Mouse (Mus musculus) forebrain, embryonic 13.5 days (tissue): ENCODE measurements around the gene AL732309.1. TPM values are rescaled to one million over a fixed set of nuclear protein-coding genes. Genes with fewer than 3 reads are reported as not detected.

Experiments used
- ATAC-seq: fragments of 200-750 bp; cut with Nextera tagmentation; 2 replicates; pipeline ENCODE4 v1.8.0; 2017
- H3K27ac ChIP-seq: fragments of 300-500 bp; sonication (generic); 2 replicates; pipeline ENCODE4 v1.5.1; 2015; ENCODE audit warnings: inconsistent platforms, mild to moderate bottlenecking, moderate library complexity
- H3K27me3 ChIP-seq: fragments of 300-500 bp; sonication (generic); 2 replicates; pipeline ENCODE4 v1.6.1; 2015; ENCODE audit warnings: mild to moderate bottlenecking, inconsistent platforms
- H3K36me3 ChIP-seq: fragments of 300-500 bp; sonication (generic); 2 replicates; pipeline ENCODE4 v1.6.1; 2015; ENCODE audit warnings: mild to moderate bottlenecking, inconsistent platforms; ENCODE audit not compliant: poor library complexity, severe bottlenecking
- H3K4me1 ChIP-seq: fragments of 300-500 bp; sonication (generic); 2 replicates; pipeline ENCODE4 v1.6.1; 2015; ENCODE audit warnings: inconsistent platforms
- H3K4me2 ChIP-seq: fragments of 300-500 bp; sonication (generic); 2 replicates; pipeline ENCODE4 v1.6.1; 2015; ENCODE audit warnings: inconsistent platforms, mild to moderate bottlenecking, moderate library complexity
- H3K4me3 ChIP-seq: fragments of 300-500 bp; sonication (generic); 2 replicates; pipeline ENCODE4 v1.5.1; 2015; ENCODE audit warnings: mild to moderate bottlenecking, inconsistent platforms
- H3K9ac ChIP-seq: fragments of 300-500 bp; sonication (generic); 2 replicates; pipeline ENCODE4 v1.6.1; 2015; ENCODE audit warnings: mild to moderate bottlenecking, inconsistent platforms
- H3K9me3 ChIP-seq: fragments of 300-500 bp; sonication (generic); replicated peaks from 2 replicates; pipeline ENCODE4 v1.6.1; 2016; ENCODE audit warnings: inconsistent platforms
- WGBS: fragments of 180-500 bp; shearing (Covaris S2); methylation state at CpG from one replicate; pipeline ENCODE4 v1.1.7; 2015; 5-methylcytosine and 5-hydroxymethylcytosine counted together
- polyA plus RNA-seq: library from polyadenylated mRNA; unstranded; fragments of >200 nt; fragmentation: Nextera tagmentation; extraction: Ambion mirVana; gene quantifications from 2 replicates; pipeline ENCODE4 v1.2.1, GENCODE M21; 2015

The AL732309.1 gene
- polyA plus RNA-seq, result 4.4 and 7.1 TPM in 2 replicates

- H3K4me3 ChIP-seq, result no peak within 1 kb of the TSS
- 93% methylated on average over 10 of the region's 10 CpGs for WGBS
- ATAC-seq, result no peak
- no peak within 1 kb of the TSS for H3K4me2 ChIP-seq
- H3K27ac ChIP-seq, result no peak within 1 kb of the TSS
- H3K9me3 ChIP-seq, result no peaks in the 10 kb centered on the region
- H3K36me3 ChIP-seq, result peaks cover 66% of the 10 kb centered on the region
- no peak within 1 kb of the TSS for H3K9ac ChIP-seq
- H3K27me3 ChIP-seq, result peaks cover 3% of the 10 kb centered on the region; the same call in 1 of the 2 replicates
- H3K4me1 ChIP-seq, result peaks cover 14% of the 10 kb centered on the region
These were observed at the start of gene AL732309.1 for GRCm38 (mm10) chr2:25246183-25247072. Gene AL732309.1, minus strand, starts transcription at chr2:25246863.

GRCm38 (mm10) chr2:25293706-25294105 lies 47.0 kb upstream of the AL732309.1 start:
- Histone ChIP-seq H3K9me3 (no peaks in the 10 kb centered on the region), H3K4me3 (no peak overlapping the region), H3K36me3 (no peaks in the 10 kb centered on the region), H3K27me3 (peaks cover 98% of the 10 kb centered on the region), H3K9ac (no peak overlapping the region), H3K27ac (no peak overlapping the region), H3K4me2 (no peak overlapping the region), H3K4me1 (peaks cover 26% of the 10 kb centered on the region)
- ATAC-seq, result no peak
- 79% methylated on average over 9 of the region's 9 CpGs for WGBS

GRCm38 (mm10) chr2:25292856-25293255 lies 46.2 kb upstream of the AL732309.1 start:
- Histone ChIP-seq H3K27me3 (peaks cover 98% of the 10 kb centered on the region), H3K36me3 (no peaks in the 10 kb centered on the region), H3K4me2 (no peak overlapping the region; the same call in 1 of the 2 replicates), H3K27ac (no peak overlapping the region), H3K4me1 (peaks cover 26% of the 10 kb centered on the region), H3K9ac (no peak overlapping the region), H3K9me3 (no peaks in the 10 kb centered on the region), H3K4me3 (no peak overlapping the region)
- WGBS, result 0% methylated on average over 1 of the region's 1 CpGs
- ATAC-seq, result no peak

- 0 out of 2 replicates have a peak, but pooled peaks have one; percentile 31 for ATAC-seq
- 4% methylated on average over 36 of the region's 43 CpGs for WGBS
- Histone ChIP-seq H3K9me3 (no peaks in the 10 kb centered on the region), H3K4me2 (peak overlapping the region; percentile 50), H3K9ac (peak overlapping the region; percentile 43), H3K27me3 (peaks cover 96% of the 10 kb centered on the region), H3K4me1 (peaks cover 26% of the 10 kb centered on the region), H3K27ac (no peak overlapping the region), H3K4me3 (peak overlapping the region; percentile 27), H3K36me3 (no peaks in the 10 kb centered on the region)
These were observed 45.4 kb upstream of the AL732309.1 start for GRCm38 (mm10) chr2:25292054-25292544.

GRCm38 (mm10) chr2:25291184-25292053 lies 44.8 kb upstream of the AL732309.1 start:
- H3K4me1 ChIP-seq, result peaks cover 26% of the 10 kb centered on the region

GRCm38 (mm10) chr2:25290816-25291130 lies 44.1 kb upstream of the AL732309.1 start:
- Histone ChIP-seq H3K27me3 (peaks cover 83% of the 10 kb centered on the region), H3K9me3 (no peaks in the 10 kb centered on the region), H3K27ac (no peak overlapping the region), H3K9ac (peak overlapping the region; percentile 21; the same call in 1 of the 2 replicates), H3K36me3 (peaks cover 10% of the 10 kb centered on the region), H3K4me3 (peak overlapping the region; percentile 27), H3K4me2 (peak overlapping the region; percentile 51), H3K4me1 (peaks cover 26% of the 10 kb centered on the region)
- no peak for ATAC-seq
- WGBS, result under 1% methylated on average over 18 of the region's 18 CpGs

More at GRCm38 (mm10) chr2:25291184-25292053, 44.8 kb upstream of the AL732309.1 start:
- Histone ChIP-seq H3K9ac (peak overlapping the region; percentile 43; the same call in 1 of the 2 replicates), H3K27me3 (peaks cover 90% of the 10 kb centered on the region), H3K4me3 (peak overlapping the region; percentile 27), H3K9me3 (no peaks in the 10 kb centered on the region), H3K36me3 (peaks cover 3% of the 10 kb centered on the region), H3K27ac (no peak overlapping the region), H3K4me2 (peak overlapping the region; percentile 51)
- peak; percentile 22; the same call in 1 of the 2 replicates for ATAC-seq
- 3% methylated on average over 32 of the region's 32 CpGs for WGBS

- H3K27ac ChIP-seq, result no peak overlapping the region
- no peaks in the 10 kb centered on the region for H3K9me3 ChIP-seq
- peaks cover 26% of the 10 kb centered on the region for H3K4me1 ChIP-seq
- H3K4me3 ChIP-seq, result peak overlapping the region; percentile 27
- 2% methylated on average over 54 of the region's 54 CpGs for WGBS
- no peak for ATAC-seq
- peak overlapping the region; percentile 51 for H3K4me2 ChIP-seq
- H3K9ac ChIP-seq, result peak overlapping the region; percentile 21
- H3K36me3 ChIP-seq, result peaks cover 15% of the 10 kb centered on the region
- peaks cover 78% of the 10 kb centered on the region for H3K27me3 ChIP-seq
These were observed 43.6 kb upstream of the AL732309.1 start for GRCm38 (mm10) chr2:25290101-25290815.

- ATAC-seq, result no peak
- H3K4me3 ChIP-seq, result peak within 1 kb of the TSS; percentile 27
- whole genome bisulfite sequencing, result 9% methylated on average over 11 of the region's 11 CpGs
These were observed 43.0 kb upstream of the AL732309.1 start, which contains the start of gene Lrrc26 for GRCm38 (mm10) chr2:25289651-25290050. Gene Lrrc26, plus strand, starts transcription at chr2:25289915.

GRCm38 (mm10) chr2:25288734-25289345 lies 42.2 kb upstream of the AL732309.1 start:
- Histone ChIP-seq H3K27ac (no peak overlapping the region), H3K27me3 (peaks cover 65% of the 10 kb centered on the region), H3K9me3 (no peaks in the 10 kb centered on the region), H3K4me2 (no peak overlapping the region), H3K9ac (no peak overlapping the region), H3K4me1 (peaks cover 26% of the 10 kb centered on the region), H3K36me3 (peaks cover 29% of the 10 kb centered on the region), H3K4me3 (no peak overlapping the region)
- ATAC-seq, result no peak
- 75% methylated on average over 7 of the region's 7 CpGs for WGBS

More at GRCm38 (mm10) chr2:25289651-25290050, 43.0 kb upstream of the AL732309.1 start, which contains the start of gene Lrrc26:
- Histone ChIP-seq H3K9ac (peak within 1 kb of the TSS; percentile 21), H3K4me1 (peaks cover 26% of the 10 kb centered on the region), H3K27ac (no peak within 1 kb of the TSS), H3K4me2 (peak within 1 kb of the TSS; percentile 51), H3K9me3 (no peaks in the 10 kb centered on the region), H3K27me3 (peaks cover 73% of the 10 kb centered on the region), H3K36me3 (peaks cover 21% of the 10 kb centered on the region)

GRCm38 (mm10) chr2:25287927-25288649 lies 41.4 kb upstream of the AL732309.1 start, which contains the start of gene Tmem210:
Gene Tmem210, plus strand, starts transcription at chr2:25288145.
- Histone ChIP-seq H3K4me3 (no peak within 1 kb of the TSS), H3K4me2 (no peak within 1 kb of the TSS), H3K9me3 (no peaks in the 10 kb centered on the region), H3K27ac (no peak within 1 kb of the TSS), H3K36me3 (peaks cover 36% of the 10 kb centered on the region), H3K9ac (no peak within 1 kb of the TSS), H3K4me1 (peaks cover 26% of the 10 kb centered on the region), H3K27me3 (peaks cover 58% of the 10 kb centered on the region)
- 85% methylated on average over 6 of the region's 6 CpGs for WGBS
- ATAC-seq, result no peak
